Mouse (Mus musculus) T-helper 17 cell (primary cell): Measurements from ENCODE around the gene Gclm.

Experiments used
- in situ Hi-C, 2 experiments: fragments of 300-600 bp; cut with MboI, MseI; formaldehyde crosslinking; loops; 1 replicate in 1 of 2; 2 replicates in 1 of 2; pipeline ENCODE4 v1.15.1; 2025; ENCODE audit warnings: high pct_unique_total_duplicates in 2 of 2

The Gclm gene

DNA sequence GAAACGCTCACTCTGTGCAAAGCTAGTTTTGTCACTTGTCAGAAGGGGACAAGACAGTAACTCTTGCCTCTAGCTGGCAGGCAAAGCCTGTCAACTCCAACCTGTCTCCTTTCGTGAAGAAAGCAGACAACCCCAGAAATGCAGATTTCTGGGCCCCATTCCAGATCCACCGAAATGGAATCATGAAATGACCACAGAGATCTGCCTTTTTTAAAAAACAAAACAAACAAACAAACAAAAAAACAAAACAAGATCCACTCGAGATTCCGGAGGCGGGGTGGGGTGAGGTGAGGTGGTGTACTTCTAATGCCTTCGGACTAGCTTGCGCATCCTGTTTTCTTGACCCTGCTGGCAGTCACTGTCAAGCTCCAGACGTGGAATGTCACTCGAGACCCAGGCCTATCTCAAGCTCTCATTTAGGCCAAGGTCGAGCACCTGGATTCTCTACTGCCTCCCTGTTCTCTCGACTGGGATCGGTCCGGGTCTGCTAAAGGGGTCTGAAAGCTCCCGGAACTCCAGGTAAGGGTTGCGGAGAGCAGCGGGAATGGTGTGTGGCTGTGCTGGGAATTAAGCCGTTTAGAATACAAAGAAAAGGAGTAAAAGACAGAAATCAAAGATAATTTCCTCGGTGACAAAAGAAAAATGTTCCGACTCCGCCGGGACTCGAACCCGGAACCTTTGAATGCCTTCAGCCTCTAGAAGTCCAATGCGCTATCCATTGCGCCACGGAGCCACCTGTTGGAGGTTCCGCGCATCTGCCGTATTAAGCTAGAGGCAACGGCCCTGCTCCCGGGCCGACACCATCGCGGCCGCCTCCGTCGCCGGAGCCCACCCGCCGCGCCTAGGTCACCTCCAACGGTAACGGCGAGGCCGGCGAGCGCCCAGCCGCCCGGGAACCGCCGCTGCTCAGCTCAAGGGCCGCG lies 47.2 kb downstream of the Gclm start:
- in situ Hi-C loops, result no loop called here

DNA sequence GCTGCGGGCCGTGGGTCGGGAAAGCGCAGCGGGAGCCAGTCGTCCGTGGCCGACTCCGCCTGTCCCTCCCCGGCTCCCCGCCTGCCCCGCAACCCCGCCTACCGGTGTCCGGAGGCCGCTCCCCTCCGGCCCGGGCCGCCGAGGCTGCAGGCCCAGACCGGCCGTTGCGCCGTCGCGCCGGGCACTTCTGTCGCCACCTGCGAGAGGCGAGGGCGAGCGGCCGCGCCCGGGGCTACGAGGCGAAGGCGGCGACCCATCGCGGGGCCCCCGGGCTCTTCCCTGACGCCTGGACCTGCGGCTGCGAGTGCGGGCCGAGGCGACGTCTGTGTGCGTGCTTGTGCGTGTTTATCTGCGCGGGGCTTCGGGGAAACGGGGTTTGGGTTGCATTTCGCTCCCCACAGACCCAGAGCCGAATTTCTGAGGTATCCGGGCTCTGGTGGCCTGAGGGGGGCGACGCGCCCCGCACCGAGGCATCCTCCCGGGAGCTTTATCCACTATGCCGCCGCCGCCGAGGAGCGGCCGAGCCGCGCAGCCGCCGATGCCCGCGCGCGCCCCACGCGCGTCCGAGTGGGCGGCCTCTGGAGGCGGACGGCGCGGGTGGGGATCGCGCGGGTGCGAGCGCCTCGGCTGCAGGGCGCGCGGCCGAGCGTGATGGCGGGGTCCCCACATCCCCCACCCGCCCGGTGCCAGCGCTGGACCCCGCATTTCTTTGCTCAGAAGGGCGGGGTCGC lies 48.0 kb downstream of the Gclm start:
- in situ Hi-C loops, result no loop called here

DNA sequence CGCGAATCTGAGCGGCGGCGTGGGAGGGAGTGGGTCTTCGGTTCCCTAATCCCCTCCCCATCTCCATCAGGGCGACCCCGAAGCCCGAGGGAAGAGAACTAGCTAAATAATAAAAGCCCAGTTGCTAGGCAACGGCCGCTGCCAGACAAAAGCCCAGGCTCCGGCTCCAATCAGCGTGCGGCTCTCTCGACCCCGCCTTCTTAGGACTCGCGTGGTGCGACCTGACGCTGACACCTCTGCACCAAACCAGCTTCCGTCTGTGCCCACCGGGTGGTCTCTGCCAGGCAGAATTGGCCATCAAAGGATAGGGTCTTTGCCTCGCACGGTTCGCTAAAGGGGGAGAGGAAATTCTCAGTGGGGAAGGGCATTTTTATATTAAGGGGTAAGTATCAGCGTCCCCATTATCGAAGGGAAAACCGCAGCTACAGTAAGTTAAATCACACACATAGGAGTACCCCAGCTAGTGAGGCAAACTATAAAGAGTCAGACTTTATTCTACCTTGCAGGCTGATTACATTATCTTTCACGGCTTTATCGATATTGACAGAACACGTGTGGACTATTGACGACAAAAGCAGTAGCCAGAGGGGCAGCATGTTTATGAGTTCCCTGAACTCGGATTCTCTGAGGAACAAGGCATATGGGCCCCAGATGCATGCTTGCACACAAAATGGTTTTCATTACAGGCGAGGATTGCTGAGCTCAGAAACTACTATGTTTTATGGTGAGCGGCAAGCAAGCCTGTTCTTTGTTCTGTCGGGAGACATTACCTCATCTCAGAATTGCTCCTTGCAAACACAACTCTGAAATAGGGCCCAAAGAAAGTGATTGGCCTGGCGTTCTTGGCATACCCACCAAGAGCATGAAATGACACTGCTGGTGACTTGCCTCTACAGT lies 48.8 kb downstream of the Gclm start, which contains the start of gene Bcar3:
Gene Bcar3, plus strand, starts transcription at position 183 of the 897 bp plus-strand sequence.
- in situ Hi-C loops, result no loop called here

DNA sequence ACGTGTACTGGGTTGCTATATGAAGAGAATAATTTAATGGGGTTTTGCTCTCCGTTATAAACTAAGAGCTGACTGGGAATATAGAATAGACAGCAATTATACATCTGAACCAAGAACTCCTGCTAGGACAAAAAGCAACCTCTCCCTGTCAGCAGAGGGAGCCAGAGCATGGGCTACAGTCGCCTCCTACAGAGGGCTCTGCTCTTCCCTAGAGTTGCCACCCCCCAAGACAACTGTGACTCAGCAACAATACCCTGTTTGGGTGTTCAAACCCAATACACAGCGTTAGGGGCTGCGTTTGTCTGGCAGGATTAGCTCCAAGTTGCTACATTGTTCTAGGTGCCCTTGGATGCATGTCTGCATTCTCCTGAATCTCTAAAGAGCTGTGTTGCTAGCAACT lies 50.2 kb downstream of the Gclm start:
- in situ Hi-C loops, result no loop called here

DNA sequence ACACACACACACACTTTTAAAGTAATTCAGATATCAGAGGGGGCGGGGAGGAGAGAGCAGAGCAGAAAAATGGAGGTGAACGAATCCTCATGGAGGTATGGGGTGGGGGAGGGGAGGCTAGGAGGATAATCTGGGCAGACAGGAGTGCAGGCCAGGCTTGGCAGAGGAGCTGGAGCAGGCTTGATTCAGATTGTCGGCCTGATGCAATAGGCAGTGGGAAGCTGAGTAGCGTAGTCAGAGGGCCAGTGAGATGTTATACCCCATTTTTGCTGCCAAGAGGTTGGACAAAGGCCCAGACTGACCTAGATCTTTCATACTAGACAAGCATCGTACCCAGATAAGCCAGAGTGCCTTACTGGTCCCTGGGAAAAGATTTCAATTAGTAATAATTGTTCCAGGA lies 51.6 kb downstream of the Gclm start:
- in situ Hi-C loops, result no loop called here

DNA sequence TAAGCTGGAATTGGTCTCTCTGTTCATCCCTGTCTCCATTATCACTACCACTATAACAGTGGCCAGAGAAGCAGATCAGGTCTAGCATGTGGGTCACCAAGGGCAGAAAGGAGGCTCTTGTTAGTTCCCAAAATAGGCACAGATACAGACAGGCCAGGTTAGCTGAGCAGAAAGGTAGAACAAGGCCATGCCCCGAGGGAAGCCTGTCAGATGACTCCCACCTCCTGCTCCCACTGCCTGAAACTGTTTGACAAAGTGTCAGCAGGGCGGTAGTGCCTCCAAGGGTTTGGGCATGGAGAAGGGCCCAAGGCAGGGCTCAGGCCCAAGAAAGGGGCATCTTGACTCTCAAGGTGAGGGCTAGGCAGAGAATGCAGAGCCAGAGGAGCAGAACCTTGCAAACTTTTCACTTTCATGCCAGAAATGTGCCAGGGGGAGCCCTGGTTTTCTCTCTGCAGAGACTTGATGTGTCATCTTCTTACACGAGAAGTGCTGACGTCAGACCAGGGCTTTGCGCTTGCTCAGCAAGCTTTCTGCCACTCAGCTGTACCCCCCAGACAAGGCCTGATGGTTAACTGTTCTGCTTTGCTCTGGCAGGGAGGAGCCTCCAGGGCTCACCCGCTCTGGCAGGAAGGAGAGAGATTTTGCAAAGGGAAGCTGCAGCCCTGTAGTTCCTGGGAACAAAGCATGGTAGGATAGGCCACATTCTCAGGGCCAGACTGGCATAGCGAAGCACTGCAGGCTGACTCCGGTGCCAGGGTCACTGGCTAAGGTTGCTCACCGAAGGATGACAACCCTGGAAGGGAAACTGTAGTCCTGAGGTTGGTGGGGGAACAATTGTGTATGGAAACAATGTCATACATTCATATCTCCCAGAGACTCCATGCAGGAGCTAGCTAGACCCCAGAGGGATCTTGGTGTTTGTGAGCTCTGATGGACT lies 55.9 kb downstream of the Gclm start:
- in situ Hi-C loops, result loop anchor here in 1 of 2 experiments (5.0 kb wide), 1 partner anchor 336 kb away; no protein-coding TSS in a partner anchor

DNA sequence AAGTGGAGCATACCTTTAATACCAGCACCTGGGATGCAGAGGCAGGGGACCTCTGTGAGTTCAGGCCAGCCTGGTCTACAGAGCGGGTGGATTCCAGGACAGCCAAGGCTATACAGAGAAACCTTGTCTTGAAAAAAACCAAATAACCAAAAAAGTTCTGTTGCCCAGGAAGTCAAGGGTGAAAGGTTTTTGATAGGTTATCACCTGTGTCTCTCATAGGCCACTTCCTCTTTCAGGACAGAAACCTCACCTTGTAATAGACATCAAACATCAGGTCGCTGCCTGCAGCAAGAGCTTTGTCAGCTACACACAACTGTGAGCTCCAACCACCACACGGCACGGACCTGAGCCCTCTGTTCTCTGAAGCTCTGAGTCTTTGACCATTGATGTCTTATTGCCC lies 59.2 kb downstream of the Gclm start:
- in situ Hi-C loops, result loop anchor here in 1 of 2 experiments (5.0 kb wide), 1 partner anchor 333 kb away; no protein-coding TSS in a partner anchor

DNA sequence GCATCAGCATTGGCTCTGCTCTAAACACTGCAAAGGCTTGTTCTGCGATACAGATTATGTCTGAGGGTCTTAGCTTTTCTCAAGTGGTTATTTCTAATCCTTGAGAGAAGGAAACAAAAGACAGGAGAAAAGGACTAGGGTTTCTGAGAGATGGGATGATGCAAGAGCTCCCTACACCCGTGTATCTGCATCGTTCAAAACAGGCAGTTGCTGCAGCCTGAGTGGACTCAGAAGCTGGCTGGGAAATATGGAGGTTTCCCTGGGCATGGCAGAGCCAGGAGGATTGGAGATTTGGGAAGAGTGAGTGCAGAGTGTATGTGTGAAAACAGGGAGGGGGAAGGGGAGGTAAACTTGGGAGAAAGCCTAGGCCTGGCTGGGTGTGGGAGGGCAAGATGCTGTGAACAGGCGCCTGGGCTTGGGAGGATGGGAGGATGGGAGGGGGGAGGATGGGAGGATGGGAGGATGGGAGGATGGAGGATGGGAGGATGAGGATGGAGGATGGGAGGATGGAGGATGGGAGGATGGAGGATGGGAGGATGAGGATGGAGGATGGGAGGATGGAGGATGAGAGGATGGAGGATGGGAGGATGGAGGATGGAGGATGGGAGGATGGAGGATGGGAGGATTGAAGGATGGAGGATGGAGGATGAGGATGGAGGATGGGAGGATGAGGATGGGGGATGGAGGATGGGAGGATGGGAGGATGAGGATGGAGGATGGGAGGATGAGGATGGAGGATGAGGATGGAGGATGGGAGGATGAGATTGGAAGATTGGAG lies 62.7 kb downstream of the Gclm start:
- in situ Hi-C loops, result no loop called here

DNA sequence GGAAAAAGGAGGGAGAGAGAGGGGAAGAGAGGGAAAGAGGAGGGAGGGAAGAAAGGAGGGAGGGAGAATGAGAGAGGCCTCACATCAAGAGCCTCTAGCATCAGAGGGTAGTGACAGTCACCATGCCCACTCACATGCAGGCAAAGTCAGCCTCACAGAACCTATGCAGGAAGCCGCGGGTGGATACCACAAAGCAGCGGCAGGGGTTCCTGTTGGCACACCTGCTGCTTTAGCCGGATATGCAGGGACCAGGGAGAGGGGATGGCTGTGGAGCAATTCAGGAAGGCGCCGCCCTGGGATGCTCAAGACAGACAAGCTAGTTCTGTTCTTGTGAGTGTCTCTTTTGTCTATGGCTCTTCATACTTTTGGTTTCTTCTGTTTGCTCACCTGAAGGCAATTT lies 63.6 kb downstream of the Gclm start:
- in situ Hi-C loops, result no loop called here

DNA sequence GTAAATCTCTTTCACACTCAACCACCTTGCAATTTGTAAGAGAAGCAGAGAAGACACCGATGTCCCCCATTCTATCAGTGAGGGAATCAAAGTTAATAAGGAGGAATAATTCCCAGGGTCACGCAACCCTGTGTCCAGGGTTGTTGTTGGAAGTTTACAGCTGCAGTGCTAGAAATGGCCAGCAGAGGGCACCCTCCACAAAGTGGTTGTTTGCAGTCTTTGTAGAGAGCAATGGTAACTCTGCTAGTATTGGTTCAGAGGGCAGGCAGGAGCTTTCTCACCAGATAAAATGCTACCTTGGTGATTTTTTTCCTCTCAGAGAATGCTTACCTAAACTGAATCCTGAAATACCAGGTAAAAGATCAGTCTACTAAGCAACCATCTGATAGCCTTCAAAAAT lies 66.7 kb downstream of the Gclm start:
- in situ Hi-C loops, result loop anchor here (5.0 kb wide), 3 partner anchors 145 to 330 kb away; no protein-coding TSS in a partner anchor

DNA sequence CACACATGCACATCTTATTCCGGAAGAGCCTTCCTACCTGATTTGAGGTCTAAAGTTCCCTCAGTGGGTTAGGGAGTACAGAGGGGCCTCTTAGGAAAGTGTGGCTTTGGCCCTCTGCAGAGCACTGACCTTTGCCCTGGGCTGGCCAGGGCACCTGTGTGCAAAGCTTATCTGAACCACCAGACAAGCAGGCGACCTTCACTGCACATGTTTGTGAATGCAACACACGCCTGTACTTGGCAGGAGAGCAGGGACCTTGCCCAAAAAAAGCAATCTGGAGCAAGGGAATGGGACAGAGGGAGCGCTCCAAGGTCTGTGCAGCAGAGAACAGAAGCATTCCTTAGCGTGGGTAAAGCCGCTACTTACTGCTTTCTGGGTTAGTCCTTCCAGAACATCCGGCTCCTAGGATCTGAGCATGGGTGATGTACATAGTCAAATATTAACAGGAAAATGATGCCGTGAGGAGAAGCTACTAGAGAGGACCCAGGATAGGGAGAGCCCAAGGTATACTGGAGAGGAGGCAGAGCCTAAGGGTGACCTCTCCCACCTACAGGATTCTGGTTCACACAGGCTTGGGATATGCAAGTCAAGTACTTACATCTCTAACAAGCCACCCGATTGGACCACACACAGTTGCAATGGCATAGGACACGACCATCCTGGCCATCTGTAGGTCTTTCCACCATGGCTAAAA lies 67.7 kb downstream of the Gclm start:
- in situ Hi-C loops, result loop anchor here (5.0 kb wide), 3 partner anchors 144 to 329 kb away; no protein-coding TSS in a partner anchor

DNA sequence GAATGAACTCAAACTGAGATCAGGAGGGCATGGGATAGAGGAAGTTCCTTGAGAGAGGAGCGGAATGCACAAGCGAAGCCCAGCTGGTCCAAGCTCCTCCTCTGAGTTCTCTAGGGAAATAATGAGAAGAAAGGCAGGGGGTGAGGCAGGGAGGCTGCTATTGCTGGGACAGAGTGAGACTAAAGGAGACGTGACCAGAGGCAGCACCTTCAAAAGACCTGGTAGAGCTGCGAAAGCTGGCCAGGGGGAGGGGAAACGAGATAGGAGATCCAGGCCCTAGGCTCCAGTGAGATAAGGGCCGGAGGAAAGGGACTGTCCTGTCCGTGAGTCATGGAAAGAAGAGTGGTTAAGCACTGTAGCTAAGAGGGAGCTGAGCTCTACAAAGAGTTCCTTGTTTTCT lies 68.6 kb downstream of the Gclm start:
- in situ Hi-C loops, result loop anchor here (5.0 kb wide), 3 partner anchors 143 to 328 kb away; no protein-coding TSS in a partner anchor

DNA sequence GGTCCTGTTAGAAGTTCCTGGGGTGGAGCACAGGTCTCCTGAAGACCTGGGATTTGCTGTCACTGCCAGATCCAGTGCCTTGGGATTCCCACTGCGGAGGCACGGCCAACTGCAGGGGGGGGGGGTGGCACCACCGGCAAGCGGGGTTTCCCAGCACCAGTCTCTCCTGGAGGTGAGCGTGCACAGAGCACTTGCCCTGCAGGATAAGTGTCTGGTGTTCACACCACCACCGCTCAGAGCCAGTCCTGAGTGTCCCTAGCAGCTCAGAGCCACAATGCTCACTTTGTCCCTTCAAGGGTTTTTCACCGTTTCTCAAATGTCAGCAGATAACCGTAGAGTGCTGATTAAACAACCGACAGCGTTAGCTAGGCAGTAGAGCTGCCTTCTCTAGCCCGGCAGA lies 71.3 kb downstream of the Gclm start:
- in situ Hi-C loops, result no loop called here

DNA sequence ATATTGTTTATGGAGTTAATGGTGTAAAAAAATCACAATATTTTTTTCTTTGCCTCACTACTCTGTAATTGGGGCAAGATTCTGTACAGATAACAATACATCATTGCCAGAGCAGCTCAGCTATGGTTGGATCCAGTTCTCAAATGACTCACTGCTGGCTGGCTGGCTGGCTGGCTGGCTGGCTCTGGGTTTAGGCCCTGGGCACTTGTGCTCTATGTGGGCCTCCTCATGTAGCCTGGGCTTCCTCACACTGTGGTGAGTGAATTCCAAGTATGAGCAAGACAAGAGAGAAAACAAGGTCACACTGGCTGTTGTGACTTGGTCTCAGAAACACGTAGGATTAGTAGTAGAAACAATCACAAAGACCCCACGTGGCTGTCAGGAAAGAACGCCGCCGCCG lies 72.0 kb downstream of the Gclm start:
- in situ Hi-C loops, result no loop called here
